Mouse (Mus musculus) 3T3-L1 (cell line): Measurements from ENCODE around the gene Col11a2.

Experiments
- DNase-seq: peaks from one replicate; pipeline ENCODE4 v3.0.0-alpha.2; 2015; ENCODE audit warnings: low read depth, low spot score

The Col11a2 gene

DNA sequence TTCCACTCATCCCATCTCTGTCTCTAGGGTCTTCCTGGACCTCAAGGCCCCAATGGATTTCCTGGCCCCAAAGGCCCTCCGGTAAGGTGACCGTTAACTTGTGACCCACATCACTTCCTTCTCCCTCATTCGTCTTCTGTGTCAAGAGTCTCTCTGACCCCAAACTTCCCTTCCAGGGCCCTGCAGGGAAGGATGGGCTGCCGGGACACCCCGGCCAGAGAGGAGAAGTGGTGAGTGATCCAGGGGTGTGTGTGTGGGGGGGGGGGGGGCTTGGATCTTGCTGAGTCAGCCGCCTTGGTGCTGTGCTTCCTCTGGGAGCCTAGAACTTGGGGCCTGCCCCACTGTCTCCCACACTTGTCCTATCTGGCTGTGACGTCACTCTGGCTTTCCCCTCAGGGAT, 18.0 kb downstream of the Col11a2 start:
- DNase-seq: no peak

- no peak for DNase-seq
Observed at GRCm38 (mm10) chr17:34068864-34069263, 29.6 kb downstream of the Col11a2 start.

- no peak for DNase-seq
Observed at GRCm38 (mm10) chr17:34072091-34072490, 32.9 kb downstream of the Col11a2 start.

- DNase-seq: peak; percentile 84
Observed at GRCm38 (mm10) chr17:34075271-34075670, 36.0 kb downstream of the Col11a2 start.

DNA sequence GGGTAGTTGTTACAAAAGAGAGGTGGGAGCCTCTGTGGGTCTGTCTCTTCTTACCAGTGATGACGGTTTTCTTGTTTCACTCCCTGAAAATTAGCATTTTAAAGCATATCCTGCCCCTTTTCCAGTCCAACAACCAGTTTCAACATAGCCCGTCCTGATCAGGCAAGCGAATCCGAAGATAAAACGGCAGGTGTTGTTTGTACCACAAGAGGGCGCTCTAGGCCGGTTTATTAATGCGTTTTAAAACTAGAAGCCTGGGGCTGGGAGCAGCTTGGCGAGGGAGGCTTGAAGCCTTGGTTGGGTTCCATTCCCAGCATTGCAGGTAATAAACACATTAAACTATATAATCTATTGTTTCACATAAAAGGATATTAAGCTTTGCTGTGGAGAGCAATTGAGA, 38.3 kb downstream of the Col11a2 start:
- DNase-seq: peak; percentile 93

- no peak for DNase-seq
Observed at GRCm38 (mm10) chr17:34078148-34078547, 38.9 kb downstream of the Col11a2 start.

DNA sequence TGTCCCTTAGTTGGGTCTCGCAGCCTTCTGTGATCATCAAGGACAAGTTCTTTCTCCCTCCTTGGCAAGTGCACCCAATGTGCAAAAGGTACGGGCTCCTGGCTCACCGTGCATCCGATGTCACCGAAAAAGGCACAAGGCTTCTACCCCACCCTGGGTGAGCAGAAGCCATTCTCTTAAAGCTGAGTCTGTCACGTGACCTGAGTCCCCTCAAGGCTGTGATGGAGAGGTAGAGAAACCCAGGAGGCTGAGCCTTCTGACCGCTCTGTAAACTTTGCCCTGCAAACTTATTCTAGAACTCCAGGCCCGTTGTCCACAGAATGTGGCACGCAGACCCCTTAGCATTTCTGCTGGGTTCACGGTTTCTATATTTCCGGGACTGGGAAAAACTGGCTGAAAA, 39.8 kb downstream of the Col11a2 start:
- DNase-seq: no peak

- peak; percentile 71 for DNase-seq
Observed at GRCm38 (mm10) chr17:34079621-34080020, 40.4 kb downstream of the Col11a2 start.

DNA sequence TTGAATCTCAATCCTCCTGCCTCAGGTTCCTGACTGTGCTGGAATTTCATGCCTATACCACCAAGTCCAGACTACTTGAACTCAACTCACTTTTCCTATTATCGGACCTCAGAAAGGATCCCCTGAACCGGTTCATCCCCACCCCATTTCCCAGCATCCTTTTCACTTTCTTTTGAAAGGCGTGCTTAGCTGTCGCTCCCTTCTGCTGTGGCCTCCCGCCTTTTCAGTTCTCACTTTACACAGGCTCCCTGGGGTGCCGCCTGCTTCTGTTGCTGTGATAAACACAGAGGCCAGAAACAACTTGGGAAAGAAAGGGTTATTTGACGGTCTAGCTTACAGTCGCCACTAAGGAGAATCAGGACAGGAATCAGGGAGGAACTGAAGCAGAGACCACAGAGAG, 43.9 kb downstream of the Col11a2 start:
- no peak for DNase-seq

DNA sequence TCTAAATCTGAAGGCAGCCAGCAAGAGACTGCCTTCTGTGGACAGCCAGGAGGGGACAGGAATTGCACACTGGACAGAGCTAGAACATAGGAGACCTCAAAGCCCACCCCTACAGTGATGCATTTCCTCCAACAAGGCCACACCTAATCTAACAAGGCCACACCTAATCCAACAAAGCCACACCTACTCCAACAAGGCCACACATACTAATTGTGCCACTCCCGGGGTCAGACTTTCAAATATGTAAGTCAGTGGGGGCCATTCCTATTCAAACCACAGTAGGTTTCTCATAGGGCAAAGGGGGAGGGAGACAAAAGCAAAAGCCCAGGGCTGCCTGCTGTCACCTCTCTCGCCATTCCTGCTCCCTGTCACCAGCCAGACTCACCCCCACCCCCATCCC, 48.1 kb downstream of the Col11a2 start:
- DNase-seq: no peak

- no peak for DNase-seq
Observed at GRCm38 (mm10) chr17:34088124-34088523, 48.9 kb downstream of the Col11a2 start.

DNA sequence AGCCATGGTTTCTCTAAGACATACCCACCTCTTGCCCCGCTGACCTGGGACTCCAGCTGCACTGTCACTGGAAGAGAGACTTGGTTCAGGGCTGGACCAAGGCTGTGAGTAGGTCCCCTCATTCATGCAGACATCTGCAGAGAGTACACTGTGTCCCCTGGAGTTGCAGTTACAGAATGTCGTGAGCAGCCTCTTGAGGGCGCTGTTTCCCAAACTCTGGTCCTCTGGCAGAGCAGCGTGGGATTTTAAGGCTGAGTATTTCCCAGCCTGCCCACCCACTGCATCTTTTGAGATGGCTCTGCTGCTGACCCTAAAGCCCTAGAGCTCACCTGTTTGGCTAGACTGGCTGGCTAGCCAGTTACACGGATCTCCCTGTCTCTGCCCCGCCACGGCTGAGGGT, 51.7 kb downstream of the Col11a2 start:
- DNase-seq: no peak

DNA sequence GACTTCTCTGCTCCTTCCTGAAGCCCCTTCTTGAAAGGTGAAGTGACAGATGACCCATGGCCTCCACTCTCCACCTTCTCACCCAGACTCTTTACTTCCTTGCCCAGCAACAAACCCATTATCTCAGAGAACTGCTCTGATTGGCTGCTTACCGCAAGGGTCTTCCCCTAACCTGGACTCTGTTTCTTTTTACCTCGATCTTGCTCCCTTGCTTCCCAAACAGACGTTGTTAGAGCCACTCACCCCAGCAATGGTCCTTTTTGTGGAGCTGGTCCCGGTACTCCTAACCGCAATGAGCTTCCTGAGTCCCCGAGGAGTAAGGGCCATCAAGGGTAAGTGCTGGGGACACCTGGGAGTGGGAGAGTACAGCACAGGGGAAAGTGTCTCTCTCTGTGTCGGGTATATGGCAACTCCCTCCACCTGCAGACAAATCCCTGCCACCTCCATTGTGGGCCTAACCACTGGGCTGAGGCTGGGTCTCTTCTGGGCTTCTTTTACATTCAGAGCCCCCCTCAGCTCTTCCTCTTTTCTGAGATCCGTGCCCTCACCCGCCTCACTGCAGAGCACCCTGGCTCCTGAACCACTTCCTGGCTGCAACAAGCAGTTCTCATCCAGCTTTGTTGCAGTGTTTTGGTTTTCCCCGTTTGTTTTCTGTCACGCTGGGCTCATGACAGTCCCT, 53.1 kb downstream of the Col11a2 start, which contains the start of gene H2-Oa:
Gene H2-Oa (plus strand): TSS at position 144 of the 679 bp plus-strand sequence.
- no peak for DNase-seq

DNA sequence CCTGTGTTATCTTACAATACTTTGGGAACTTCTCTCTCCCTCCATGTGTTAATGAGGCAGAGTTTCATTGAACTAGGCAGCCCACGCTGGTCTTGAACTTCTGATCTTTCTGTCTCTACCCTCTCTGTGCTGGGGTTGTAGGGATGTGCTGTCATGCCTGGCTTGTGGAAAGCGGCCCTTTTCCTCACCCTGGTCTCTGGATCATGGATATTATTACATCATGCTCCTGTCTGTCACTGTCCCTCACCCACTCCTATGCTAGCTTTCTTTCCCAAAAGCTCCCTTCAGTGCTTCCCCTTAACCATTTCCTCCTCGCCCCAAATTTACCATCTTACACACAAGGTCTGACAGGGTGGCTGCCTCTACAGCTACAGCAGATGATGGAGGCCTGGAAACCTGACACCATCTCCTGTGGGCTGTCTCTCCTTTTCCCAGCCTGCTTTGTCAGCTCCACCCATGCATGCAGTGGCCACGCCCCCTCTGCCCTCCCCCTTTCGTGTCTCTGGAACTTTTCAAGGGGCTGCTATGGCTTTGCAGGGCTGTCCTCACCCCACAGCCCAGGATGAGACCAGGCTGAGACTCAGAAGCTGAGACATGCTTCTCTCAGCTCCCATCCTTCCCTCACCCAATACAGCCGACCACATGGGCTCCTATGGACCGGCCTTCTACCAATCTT, 54.1 kb downstream of the Col11a2 start:
- no peak for DNase-seq

- DNase-seq: no peak
Observed at GRCm38 (mm10) chr17:34094283-34095035, 55.2 kb downstream of the Col11a2 start.

- no peak for DNase-seq
Observed at GRCm38 (mm10) chr17:34096497-34097010, 57.3 kb downstream of the Col11a2 start.

DNA sequence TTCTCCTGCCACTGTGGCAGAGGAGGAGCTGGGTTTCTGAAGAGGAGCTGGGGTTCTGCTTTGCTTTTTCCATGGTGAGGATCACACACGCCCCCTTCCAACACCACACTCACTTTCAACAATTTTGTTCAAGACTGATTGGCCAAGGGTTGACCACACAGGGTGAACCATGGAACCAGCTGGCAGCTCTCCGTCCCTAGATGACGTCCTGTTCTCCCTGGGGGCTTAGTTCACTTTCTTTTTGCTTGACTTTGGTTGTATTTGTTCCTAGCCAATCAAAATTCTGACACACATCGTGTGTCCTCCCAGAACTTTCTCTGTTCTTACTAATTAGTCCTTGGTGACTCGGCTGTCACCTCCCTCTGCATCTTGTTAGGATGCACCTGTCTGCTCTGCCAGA, 58.0 kb downstream of the Col11a2 start:
- no peak for DNase-seq

GRCm38 (mm10) chr17:34098709-34099479, 59.7 kb downstream of the Col11a2 start:
- no peak for DNase-seq

GRCm38 (mm10) chr17:34099531-34099930, 60.3 kb downstream of the Col11a2 start:
- no peak for DNase-seq

- DNase-seq: no peak
Observed at GRCm38 (mm10) chr17:34101185-34101584, 61.9 kb downstream of the Col11a2 start.

GRCm38 (mm10) chr17:34101604-34102032, 62.4 kb downstream of the Col11a2 start:
- DNase-seq: peak; percentile 97
